Mouse (Mus musculus) C2C12 (cell line): ENCODE data around the gene Zfp384. TPM values are rescaled to one million over a fixed set of nuclear protein-coding genes. Genes with fewer than 3 reads are reported as not detected.

ENCODE experiments used
- H3K27me3 ChIP-seq: one replicate; pipeline ENCODE4 v1.6.1; 2011; ENCODE audit not compliant: control insufficient read depth, insufficient read depth, insufficient read length
- H3K36me3 ChIP-seq: one replicate; pipeline ENCODE4 v1.6.1; 2011; ENCODE audit not compliant: control insufficient read depth, insufficient read depth
- H3K4me3 ChIP-seq: one replicate; pipeline ENCODE4 v1.5.1; 2011; ENCODE audit warnings: mild to moderate bottlenecking, control low read depth; ENCODE audit not compliant: poor library complexity, insufficient read depth, severe bottlenecking
- H3K79me2 ChIP-seq: one replicate; pipeline ENCODE4 v1.6.1; 2011; ENCODE audit not compliant: control insufficient read depth, insufficient read depth
- H3K79me3 ChIP-seq: one replicate; pipeline ENCODE4 v1.6.1; 2011; ENCODE audit warnings: low read depth, control low read depth
- H3ac ChIP-seq: one replicate; pipeline ENCODE3; 2011; ENCODE audit warnings: low read depth; ENCODE audit not compliant: control insufficient read depth, insufficient read length
- CEBPB ChIP-seq: IDR thresholded peaks from one replicate; pipeline ENCODE4 v1.6.1; 2011; ENCODE audit warnings: low read depth, mild to moderate bottlenecking, control low read depth, moderate library complexity
- CTCF ChIP-seq: IDR thresholded peaks from one replicate; pipeline ENCODE4 v1.5.1; 2011; ENCODE audit not compliant: control insufficient read depth, insufficient read depth, insufficient read length
- FOSL1 ChIP-seq: IDR thresholded peaks from one replicate; pipeline ENCODE4 v1.8.0; 2011; ENCODE audit warnings: mild to moderate bottlenecking, low read length; ENCODE audit not compliant: poor library complexity, insufficient read depth, severe bottlenecking
- MAX ChIP-seq: IDR thresholded peaks from one replicate; pipeline ENCODE4 v1.6.1; 2011; ENCODE audit warnings: mild to moderate bottlenecking, control low read depth
- MYOD1 ChIP-seq: IDR thresholded peaks from one replicate; pipeline ENCODE4 v1.6.1; 2011; ENCODE audit warnings: low read depth; ENCODE audit not compliant: control insufficient read depth, insufficient read length
- MYOG ChIP-seq: IDR thresholded peaks from one replicate; pipeline ENCODE4 v1.6.1; 2011; ENCODE audit not compliant: control insufficient read depth, insufficient read length; ENCODE audit errors: extremely low read depth
- USF1 ChIP-seq: IDR thresholded peaks from one replicate; pipeline ENCODE4 v1.6.1; 2011; ENCODE audit warnings: low read depth, mild to moderate bottlenecking, control low read depth, moderate library complexity
- polyA plus RNA-seq: library from polyadenylated mRNA; unstranded; fragments of >200 nt; fragmentation: generic; extraction: Trizol; gene quantifications from one replicate; pipeline ENCODE4 v1.2.1, GENCODE M21; 2012; ENCODE audit warnings: missing spikeins

The Zfp384 gene
- polyA plus RNA-seq, 1 experiment: 27.8 TPM

- TF ChIP-seq MYOD1: no peak
- TF ChIP-seq CEBPB: no peak
- TF ChIP-seq MAX: no peak
- no peak for TF ChIP-seq MYOG
- no peak for TF ChIP-seq USF1
- no peak for TF ChIP-seq FOSL1
- no peak for TF ChIP-seq CTCF
- no peaks in the 10 kb centered on the region for H3K27me3 ChIP-seq
- no peak overlapping the region for H3ac ChIP-seq
- no peak overlapping the region for H3K4me3 ChIP-seq
- H3K79me3 ChIP-seq: peaks cover 7% of the 10 kb centered on the region
- H3K79me2 ChIP-seq: peaks cover 14% of the 10 kb centered on the region
- peaks cover 36% of the 10 kb centered on the region for H3K36me3 ChIP-seq
Observed at GRCm38 (mm10) chr6:125041047-125041446, 32.1 kb downstream of the Zfp384 start.

- H3K4me3 ChIP-seq: no peak overlapping the region
- TF ChIP-seq CTCF (no peak), FOSL1 (no peak), MYOG (no peak), MAX (no peak), MYOD1 (no peak), CEBPB (no peak), USF1 (no peak)
- H3K27me3 ChIP-seq: no peaks in the 10 kb centered on the region
- peaks cover 40% of the 10 kb centered on the region for H3K36me3 ChIP-seq
- peaks cover 14% of the 10 kb centered on the region for H3K79me2 ChIP-seq
- no peak overlapping the region for H3ac ChIP-seq
- peaks cover 7% of the 10 kb centered on the region for H3K79me3 ChIP-seq
Observed at GRCm38 (mm10) chr6:125042081-125042480, 33.1 kb downstream of the Zfp384 start.

GRCm38 (mm10) chr6:125046691-125047090 is 37.7 kb downstream of the Zfp384 start:
- TF ChIP-seq FOSL1 (no peak), CTCF (peak; percentile 36)
- H3K27me3 ChIP-seq: no peaks in the 10 kb centered on the region
- H3K79me2 ChIP-seq: no peaks in the 10 kb centered on the region
- H3K4me3 ChIP-seq: no peak overlapping the region
- peaks cover 45% of the 10 kb centered on the region for H3K36me3 ChIP-seq
- H3ac ChIP-seq: no peak overlapping the region
- no peaks in the 10 kb centered on the region for H3K79me3 ChIP-seq

- Histone ChIP-seq H3ac (no peak within 1 kb of the TSS), H3K79me2 (no peaks in the 10 kb centered on the region), H3K36me3 (peaks cover 42% of the 10 kb centered on the region), H3K27me3 (no peaks in the 10 kb centered on the region), H3K4me3 (no peak within 1 kb of the TSS), H3K79me3 (no peaks in the 10 kb centered on the region)
- TF ChIP-seq MAX (no peak), CEBPB (no peak), MYOG (no peak)
Observed at GRCm38 (mm10) chr6:125049678-125050077, 40.7 kb downstream of the Zfp384 start, which contains the start of gene Acrbp. Acrbp (plus strand) TSS chr6:125049689.

GRCm38 (mm10) chr6:125051237-125051636 is 42.3 kb downstream of the Zfp384 start:
- Histone ChIP-seq H3K79me2 (no peaks in the 10 kb centered on the region), H3K79me3 (no peaks in the 10 kb centered on the region), H3K27me3 (no peaks in the 10 kb centered on the region), H3ac (no peak overlapping the region), H3K36me3 (peaks cover 29% of the 10 kb centered on the region), H3K4me3 (no peak overlapping the region)
- TF ChIP-seq FOSL1: no peak
- no peak for TF ChIP-seq MAX
- no peak for TF ChIP-seq MYOD1
- TF ChIP-seq CTCF: no peak
- no peak for TF ChIP-seq USF1
- TF ChIP-seq MYOG: no peak
- no peak for TF ChIP-seq CEBPB

GRCm38 (mm10) chr6:125061493-125061892 is 52.5 kb downstream of the Zfp384 start:
- H3K36me3 ChIP-seq: no peaks in the 10 kb centered on the region
- H3K79me3 ChIP-seq: no peaks in the 10 kb centered on the region
- no peak overlapping the region for H3ac ChIP-seq
- no peaks in the 10 kb centered on the region for H3K79me2 ChIP-seq
- H3K27me3 ChIP-seq: peaks cover 23% of the 10 kb centered on the region
- TF ChIP-seq CTCF (no peak), USF1 (no peak), MAX (no peak), FOSL1 (no peak), MYOG (no peak), MYOD1 (no peak), CEBPB (no peak)
- H3K4me3 ChIP-seq: no peak overlapping the region
